Mouse (Mus musculus): ENCODE measurements around the gene Cyp2d10. TPM values are rescaled to one million over a fixed set of nuclear protein-coding genes. Genes with fewer than 3 reads are reported as not detected.
"Not testable (repeated sequence)": the region's sequence is repeated elsewhere in the genome, so short reads cannot be mapped to it uniquely, and the experiment has no call there.

Cyp2d10 gene
- polyA plus RNA-seq, 1 experiment from 2014 or later = 0.18 TPM

- no peaks in the 10 kb centered on the region for H3K27me3 ChIP-seq (ENCODE audit: control insufficient read depth, insufficient read depth, low read depth, low read length)
- no peaks in the 10 kb centered on the region for H3K36me3 ChIP-seq (ENCODE audit: control insufficient read depth, insufficient read depth, low read length)
- no peak overlapping the region for H3K4me3 ChIP-seq (ENCODE audit: low read length)
- H3K4me2 ChIP-seq (ENCODE audit: low read depth, low read length) = no peak overlapping the region
- H3K9ac ChIP-seq (ENCODE audit: low read length) = no peak overlapping the region
- H3K27ac ChIP-seq (ENCODE audit: low read length) = no peak overlapping the region
- H3K9me3 ChIP-seq (ENCODE audit: control insufficient read depth, low read length) = no peaks in the 10 kb centered on the region
- WGBS = 74% methylated on average over 3 of the region's 3 CpGs
- H3K4me1 ChIP-seq (replicated peaks; ENCODE audit: control insufficient read depth, insufficient read depth, low read length) = no peaks in the 10 kb centered on the region
- no peak for ATAC-seq (ENCODE audit: low read depth)
Measured at GRCm38 (mm10) chr15:82404163-82404562, 2.8 kb downstream of the Cyp2d10 start.

GRCm38 (mm10) chr15:82403606-82404005, 3.4 kb downstream of the Cyp2d10 start:
- Histone ChIP-seq H3K9ac (ENCODE audit: low read length) (no peak overlapping the region), H3K4me3 (ENCODE audit: low read length) (no peak overlapping the region), H3K4me2 (ENCODE audit: low read depth, low read length) (no peak overlapping the region), H3K4me1 (replicated peaks; ENCODE audit: control insufficient read depth, insufficient read depth, low read length) (no peaks in the 10 kb centered on the region), H3K9me3 (ENCODE audit: control insufficient read depth, low read length) (no peaks in the 10 kb centered on the region), H3K36me3 (ENCODE audit: control insufficient read depth, insufficient read depth, low read length) (no peaks in the 10 kb centered on the region), H3K27ac (ENCODE audit: low read length) (no peak overlapping the region), H3K27me3 (ENCODE audit: control insufficient read depth, insufficient read depth, low read depth, low read length) (no peaks in the 10 kb centered on the region)
- no peak for ATAC-seq (ENCODE audit: low read depth)
- 90% methylated on average over 9 of the region's 9 CpGs for WGBS

- ATAC-seq (ENCODE audit: low read depth) = no peak
- no peaks in the 10 kb centered on the region for H3K36me3 ChIP-seq (ENCODE audit: control insufficient read depth, insufficient read depth, low read length)
- no peak overlapping the region for H3K9ac ChIP-seq (ENCODE audit: low read length)
- no peaks in the 10 kb centered on the region for H3K4me1 ChIP-seq (replicated peaks; ENCODE audit: control insufficient read depth, insufficient read depth, low read length)
- H3K9me3 ChIP-seq (ENCODE audit: control insufficient read depth, low read length) = no peaks in the 10 kb centered on the region
- no peak overlapping the region for H3K4me2 ChIP-seq (ENCODE audit: low read depth, low read length)
- H3K4me3 ChIP-seq (ENCODE audit: low read length) = no peak overlapping the region
- no peaks in the 10 kb centered on the region for H3K27me3 ChIP-seq (ENCODE audit: control insufficient read depth, insufficient read depth, low read depth, low read length)
- no peak overlapping the region for H3K27ac ChIP-seq (ENCODE audit: low read length)
- 88% methylated on average over 6 of the region's 6 CpGs for WGBS
Measured at GRCm38 (mm10) chr15:82402741-82403140, 4.3 kb downstream of the Cyp2d10 start.

GRCm38 (mm10) chr15:82402106-82402505, 4.9 kb downstream of the Cyp2d10 start:
- no peaks in the 10 kb centered on the region for H3K9me3 ChIP-seq (ENCODE audit: control insufficient read depth, low read length)
- no peak overlapping the region for H3K9ac ChIP-seq (ENCODE audit: low read length)
- H3K4me1 ChIP-seq (replicated peaks; ENCODE audit: control insufficient read depth, insufficient read depth, low read length) = no peaks in the 10 kb centered on the region
- no peak overlapping the region for H3K27ac ChIP-seq (ENCODE audit: low read length)
- no peak for ATAC-seq (ENCODE audit: low read depth)
- no peak overlapping the region for H3K4me2 ChIP-seq (ENCODE audit: low read depth, low read length)
- H3K4me3 ChIP-seq (ENCODE audit: low read length) = no peak overlapping the region
- H3K36me3 ChIP-seq (ENCODE audit: control insufficient read depth, insufficient read depth, low read length) = no peaks in the 10 kb centered on the region
- no peaks in the 10 kb centered on the region for H3K27me3 ChIP-seq (ENCODE audit: control insufficient read depth, insufficient read depth, low read depth, low read length)

- WGBS = 62% methylated on average over 2 of the region's 2 CpGs
- no peak overlapping the region for H3K9ac ChIP-seq (ENCODE audit: low read length)
Measured at GRCm38 (mm10) chr15:82401516-82401915, 5.5 kb downstream of the Cyp2d10 start.

GRCm38 (mm10) chr15:82395955-82396354, 11.0 kb downstream of the Cyp2d10 start:
- WGBS = 66% methylated on average over 3 of the region's 3 CpGs
- not testable (repeated sequence) for H3K9me3 ChIP-seq (ENCODE audit: control insufficient read depth, low read length); H3K27me3 ChIP-seq (ENCODE audit: control insufficient read depth, insufficient read depth, low read depth, low read length); H3K9ac ChIP-seq (ENCODE audit: low read length); ATAC-seq (ENCODE audit: low read depth); H3K4me2 ChIP-seq (ENCODE audit: low read depth, low read length); H3K4me1 ChIP-seq (replicated peaks; ENCODE audit: control insufficient read depth, insufficient read depth, low read length); H3K36me3 ChIP-seq (ENCODE audit: control insufficient read depth, insufficient read depth, low read length); H3K4me3 ChIP-seq (ENCODE audit: low read length); H3K27ac ChIP-seq (ENCODE audit: low read length)

More at GRCm38 (mm10) chr15:82401516-82401915, 5.5 kb downstream of the Cyp2d10 start:
- H3K36me3 ChIP-seq (ENCODE audit: control insufficient read depth, insufficient read depth, low read length) = no peaks in the 10 kb centered on the region
- no peaks in the 10 kb centered on the region for H3K4me1 ChIP-seq (replicated peaks; ENCODE audit: control insufficient read depth, insufficient read depth, low read length)
- no peaks in the 10 kb centered on the region for H3K27me3 ChIP-seq (ENCODE audit: control insufficient read depth, insufficient read depth, low read depth, low read length)
- H3K27ac ChIP-seq (ENCODE audit: low read length) = no peak overlapping the region
- ATAC-seq (ENCODE audit: low read depth) = no peak
- H3K4me2 ChIP-seq (ENCODE audit: low read depth, low read length) = no peak overlapping the region
- no peak overlapping the region for H3K4me3 ChIP-seq (ENCODE audit: low read length)
- H3K9me3 ChIP-seq (ENCODE audit: control insufficient read depth, low read length) = no peaks in the 10 kb centered on the region

- not testable (repeated sequence) for H3K4me2 ChIP-seq (ENCODE audit: low read depth, low read length); ATAC-seq (ENCODE audit: low read depth); H3K9ac ChIP-seq (ENCODE audit: low read length); H3K9me3 ChIP-seq (ENCODE audit: control insufficient read depth, low read length); H3K36me3 ChIP-seq (ENCODE audit: control insufficient read depth, insufficient read depth, low read length); H3K4me1 ChIP-seq (replicated peaks; ENCODE audit: control insufficient read depth, insufficient read depth, low read length); H3K27me3 ChIP-seq (ENCODE audit: control insufficient read depth, insufficient read depth, low read depth, low read length); H3K4me3 ChIP-seq (ENCODE audit: low read length); H3K27ac ChIP-seq (ENCODE audit: low read length)
- 92% methylated on average over 2 of the region's 2 CpGs for WGBS
Measured at GRCm38 (mm10) chr15:82393922-82394321, 13.1 kb downstream of the Cyp2d10 start, which contains the start of gene Cyp2d11. TSS of gene Cyp2d11 (minus strand) at chr15:82394022.

- H3K9ac ChIP-seq (ENCODE audit: low read length); ATAC-seq (ENCODE audit: low read depth); H3K27ac ChIP-seq (ENCODE audit: low read length); H3K4me1 ChIP-seq (replicated peaks; ENCODE audit: control insufficient read depth, insufficient read depth, low read length); H3K36me3 ChIP-seq (ENCODE audit: control insufficient read depth, insufficient read depth, low read length); H3K27me3 ChIP-seq (ENCODE audit: control insufficient read depth, insufficient read depth, low read depth, low read length); H3K4me3 ChIP-seq (ENCODE audit: low read length); H3K4me2 ChIP-seq (ENCODE audit: low read depth, low read length); H3K9me3 ChIP-seq (ENCODE audit: control insufficient read depth, low read length): not testable (repeated sequence)
- 88% methylated on average over 9 of the region's 10 CpGs for WGBS
Measured at GRCm38 (mm10) chr15:82389916-82390315, 17.1 kb downstream of the Cyp2d10 start.

GRCm38 (mm10) chr15:82385729-82386128, 21.3 kb downstream of the Cyp2d10 start:
- H3K4me3 ChIP-seq (ENCODE audit: low read length) = no peak overlapping the region
- peaks cover 3% of the 10 kb centered on the region for H3K4me1 ChIP-seq (replicated peaks; ENCODE audit: control insufficient read depth, insufficient read depth, low read length)
- 88% methylated on average over 2 of the region's 2 CpGs for WGBS
- H3K9me3 ChIP-seq (ENCODE audit: control insufficient read depth, low read length) = no peaks in the 10 kb centered on the region
- H3K4me2 ChIP-seq (ENCODE audit: low read depth, low read length) = no peak overlapping the region
- no peak overlapping the region for H3K9ac ChIP-seq (ENCODE audit: low read length)
- no peak for ATAC-seq (ENCODE audit: low read depth)
- no peak overlapping the region for H3K27ac ChIP-seq (ENCODE audit: low read length)
- no peaks in the 10 kb centered on the region for H3K27me3 ChIP-seq (ENCODE audit: control insufficient read depth, insufficient read depth, low read depth, low read length)
- H3K36me3 ChIP-seq (ENCODE audit: control insufficient read depth, insufficient read depth, low read length) = no peaks in the 10 kb centered on the region

- Histone ChIP-seq H3K4me1 (replicated peaks; ENCODE audit: control insufficient read depth, insufficient read depth, low read length) (peaks cover 21% of the 10 kb centered on the region), H3K9me3 (ENCODE audit: control insufficient read depth, low read length) (no peaks in the 10 kb centered on the region), H3K4me3 (ENCODE audit: low read length) (no peak overlapping the region), H3K27ac (ENCODE audit: low read length) (no peak overlapping the region), H3K36me3 (ENCODE audit: control insufficient read depth, insufficient read depth, low read length) (no peaks in the 10 kb centered on the region), H3K27me3 (ENCODE audit: control insufficient read depth, insufficient read depth, low read depth, low read length) (no peaks in the 10 kb centered on the region), H3K9ac (ENCODE audit: low read length) (no peak overlapping the region), H3K4me2 (ENCODE audit: low read depth, low read length) (no peak overlapping the region)
- WGBS = 80% methylated on average over 2 of the region's 2 CpGs
- no peak for ATAC-seq (ENCODE audit: low read depth)
Measured at GRCm38 (mm10) chr15:82382441-82382840, 24.6 kb downstream of the Cyp2d10 start.

Measured in lung, embryonic 16.5 days (tissue).